Mouse (Mus musculus) bone marrow, adult 2 months (tissue): ENCODE results near the gene Flt3l.

Source experiments
- CTCF ChIP-seq: fragments of 200-500 bp; IDR thresholded peaks from 2 replicates; pipeline ENCODE4 v1.5.1; 2011; ENCODE audit warnings: low read length, control low read depth; ENCODE audit not compliant: control insufficient read depth, insufficient read depth
- POLR2A ChIP-seq: fragments of 200-500 bp; IDR thresholded peaks from 2 replicates; pipeline ENCODE4 v1.6.1; 2011; ENCODE audit warnings: low read depth, mild to moderate bottlenecking, control low read depth, low read length, borderline replicate concordance; ENCODE audit not compliant: control insufficient read depth

DNA sequence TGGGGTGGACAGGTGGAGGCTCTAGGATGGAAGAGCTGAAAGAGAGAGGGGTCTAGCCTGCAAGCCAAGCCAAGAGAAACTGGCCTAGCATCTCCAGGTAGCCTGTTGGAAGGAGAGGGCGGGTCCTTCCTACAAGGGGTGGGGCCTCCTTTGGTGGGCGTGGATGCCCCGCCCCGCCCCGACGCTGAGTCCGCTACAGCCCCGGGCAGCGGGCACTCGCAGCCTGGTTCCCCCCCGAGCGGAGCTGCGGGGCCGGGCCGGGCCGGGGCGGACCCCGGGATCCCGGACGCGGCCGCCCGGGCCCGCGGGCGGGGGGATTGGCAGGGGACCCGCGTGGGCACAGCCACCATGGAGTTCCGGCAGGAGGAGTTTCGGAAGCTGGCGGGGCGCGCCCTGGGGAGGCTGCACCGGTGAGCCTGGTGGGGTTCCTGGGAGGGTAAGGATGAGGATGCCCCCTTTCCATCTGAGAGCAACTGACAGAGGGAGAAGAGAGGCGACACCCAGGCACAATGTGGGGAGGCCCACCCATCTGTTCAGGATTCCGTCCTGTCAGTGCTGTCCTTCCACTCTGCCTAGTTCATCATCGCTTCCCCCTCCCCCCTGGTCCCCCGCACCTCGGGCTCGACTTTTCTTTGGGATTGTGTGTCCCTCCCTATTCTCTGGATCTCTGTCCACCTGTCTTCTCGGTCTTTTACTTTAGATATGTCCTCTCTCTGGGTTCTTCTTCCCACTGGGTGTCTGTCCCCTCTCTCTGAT, 27.7 kb upstream of the Flt3l start, which contains the start of gene Slc17a7:
- TF ChIP-seq CTCF (no peak), POLR2A (no peak)
